Mouse (Mus musculus) midbrain, embryonic 14.5 days (tissue): ENCODE results near the gene Olfr1181. TPM values are rescaled to one million over a fixed set of nuclear protein-coding genes. Genes with fewer than 3 reads are reported as not detected.
"Not testable (repeated sequence)": the region's sequence is repeated elsewhere in the genome, so short reads cannot be mapped to it uniquely, and the experiment has no call there.

Experiments used
- ATAC-seq: fragments of 200-750 bp; cut with Nextera tagmentation; 2 replicates; pipeline ENCODE4 v1.8.0; 2017; ENCODE audit warnings: moderate number of reproducible peaks, moderate library complexity; ENCODE audit not compliant: low FRiP score, low TSS enrichment
- DNase-seq: peaks from one replicate; pipeline ENCODE4 v3.0.0-alpha.2; 2015
- H3K27ac ChIP-seq: fragments of 300-500 bp; sonication (generic); replicated peaks from 2 replicates; pipeline ENCODE4 v1.5.1; 2014; ENCODE audit warnings: mild to moderate bottlenecking, low read depth, low read length, moderate library complexity
- H3K27me3 ChIP-seq: fragments of 300-500 bp; sonication (generic); 2 replicates; pipeline ENCODE4 v1.6.1; 2014; ENCODE audit warnings: low read length, control low read depth, mixed read lengths; ENCODE audit not compliant: control insufficient read depth, insufficient read depth
- H3K36me3 ChIP-seq: fragments of 300-500 bp; sonication (generic); 2 replicates; pipeline ENCODE4 v1.6.1; 2014; ENCODE audit warnings: low read length, control low read depth; ENCODE audit not compliant: control insufficient read depth, insufficient read depth
- H3K4me1 ChIP-seq: fragments of 300-500 bp; sonication (generic); 2 replicates; pipeline ENCODE4 v1.6.1; 2014; ENCODE audit warnings: mild to moderate bottlenecking, antibody characterized with exemption, low read length, control low read depth; ENCODE audit not compliant: control insufficient read depth, insufficient read depth
- H3K4me2 ChIP-seq: fragments of 300-500 bp; sonication (generic); 2 replicates; pipeline ENCODE4 v1.6.1; 2014; ENCODE audit warnings: mild to moderate bottlenecking, low read length, moderate library complexity
- H3K4me3 ChIP-seq: fragments of 300-500 bp; sonication (generic); replicated peaks from 2 replicates; pipeline ENCODE4 v1.5.1; 2014; ENCODE audit warnings: low read depth, low read length
- H3K9ac ChIP-seq: fragments of 300-500 bp; sonication (generic); replicated peaks from 2 replicates; pipeline ENCODE4 v1.6.1; 2014; ENCODE audit warnings: mild to moderate bottlenecking, low read length, moderate library complexity
- H3K9me3 ChIP-seq: fragments of 300-500 bp; sonication (generic); 2 replicates; pipeline ENCODE4 v1.6.1; 2016; ENCODE audit warnings: low read length, control low read depth, mixed read lengths; ENCODE audit not compliant: control insufficient read depth
- WGBS: fragments of 180-500 bp; shearing (Covaris S2); extraction: QIAGEN DNeasy Blood & Tissue Kit; methylation state at CpG from one replicate; pipeline ENCODE4 v1.1.7; 2014; 5-methylcytosine and 5-hydroxymethylcytosine counted together
- polyA plus RNA-seq: library from polyadenylated mRNA; unstranded; fragments of >200 nt; fragmentation: Nextera tagmentation; extraction: Ambion mirVana; gene quantifications from 2 replicates; pipeline ENCODE4 v1.2.1, GENCODE M21; 2014

Gene Olfr1181
- polyA plus RNA-seq = not detected in 2 replicates

DNA sequence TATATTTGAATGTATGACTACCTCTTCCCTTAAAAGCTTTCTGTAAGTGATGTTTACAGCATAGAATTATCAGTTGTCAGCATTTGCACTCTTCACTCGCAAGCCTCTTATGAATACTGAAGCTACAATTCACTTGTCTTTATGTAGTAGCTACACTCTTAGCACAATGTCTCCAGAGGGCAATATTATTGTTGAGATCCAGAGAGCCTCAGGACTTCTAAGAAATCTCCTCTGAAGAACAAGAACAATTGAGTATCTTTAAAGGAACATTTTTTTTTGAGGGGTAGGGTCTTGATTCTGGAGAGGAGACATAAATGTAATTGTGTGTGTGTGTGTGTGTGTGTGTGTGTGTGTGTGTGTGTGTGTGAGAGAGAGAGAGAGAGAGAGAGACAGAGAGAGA, at the start of gene Olfr1181:
Gene Olfr1181 (minus strand): TSS at position 101 of the 400 bp plus-strand sequence.
- H3K9ac ChIP-seq = no peak within 1 kb of the TSS
- H3K27ac ChIP-seq = no peak within 1 kb of the TSS
- no peaks in the 10 kb centered on the region for H3K27me3 ChIP-seq
- no peaks in the 10 kb centered on the region for H3K4me1 ChIP-seq
- no peak within 1 kb of the TSS for H3K4me2 ChIP-seq
- H3K36me3 ChIP-seq = no peaks in the 10 kb centered on the region
- ATAC-seq (no peak), DNase-seq (no peak)
- H3K9me3 ChIP-seq = no peaks in the 10 kb centered on the region
- no peak within 1 kb of the TSS for H3K4me3 ChIP-seq
- 98% methylated on average over 1 of the region's 1 CpGs for WGBS

DNA sequence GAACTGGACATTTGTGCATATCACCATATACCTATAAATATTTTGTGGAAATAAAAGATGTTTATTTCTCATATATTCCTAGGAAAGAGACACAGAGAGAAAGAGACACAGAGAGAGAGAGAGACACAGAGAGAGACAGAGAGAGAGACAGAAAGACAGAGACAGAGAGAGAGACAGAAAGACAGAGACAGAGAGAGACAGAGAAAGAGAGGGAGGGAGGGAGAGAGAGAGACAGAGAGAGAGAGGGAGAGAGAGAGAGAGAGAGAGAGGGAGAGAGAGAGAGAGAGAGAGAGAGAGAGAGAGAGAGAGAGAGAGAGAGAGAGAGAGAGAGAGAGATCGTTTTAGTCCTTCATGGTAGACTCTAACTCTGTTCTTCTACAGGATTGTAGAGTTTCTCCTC, 28.6 kb upstream of the Olfr1181 start, which contains the start of gene Olfr1183:
Gene Olfr1183 (plus strand): TSS at position 301 of the 400 bp plus-strand sequence.
- not testable (repeated sequence) for ATAC-seq, H3K4me2 ChIP-seq, H3K9ac ChIP-seq, H3K36me3 ChIP-seq, H3K27me3 ChIP-seq, H3K9me3 ChIP-seq, DNase-seq, H3K4me1 ChIP-seq, H3K27ac ChIP-seq, H3K4me3 ChIP-seq
- WGBS = 95% methylated on average over 1 of the region's 1 CpGs

DNA sequence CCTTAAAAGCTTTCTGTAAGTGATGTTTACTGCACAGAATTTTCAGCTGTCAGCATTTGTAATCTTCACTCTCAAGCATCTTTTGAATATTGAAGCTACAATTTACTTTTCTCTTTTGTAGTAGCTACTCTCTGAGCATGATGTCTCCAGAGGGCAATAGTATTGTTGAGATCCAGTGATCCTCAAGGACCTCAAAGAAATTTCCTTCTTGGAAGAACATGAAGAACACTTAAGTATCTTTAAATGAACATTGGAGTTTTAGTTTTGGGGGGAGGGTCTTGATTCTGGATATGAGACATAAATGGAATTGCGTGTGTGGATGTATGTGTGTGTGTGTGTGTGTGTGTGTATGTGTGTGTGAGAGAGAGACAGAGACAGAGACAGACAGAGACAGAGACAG, 23.1 kb upstream of the Olfr1181 start, which contains the start of gene Gm13757:
Gene Gm13757 (minus strand): TSS at position 101 of the 400 bp plus-strand sequence.
- Histone ChIP-seq H3K27me3 (no peaks in the 10 kb centered on the region), H3K9me3 (no peaks in the 10 kb centered on the region)
- no peak for ATAC-seq

DNA sequence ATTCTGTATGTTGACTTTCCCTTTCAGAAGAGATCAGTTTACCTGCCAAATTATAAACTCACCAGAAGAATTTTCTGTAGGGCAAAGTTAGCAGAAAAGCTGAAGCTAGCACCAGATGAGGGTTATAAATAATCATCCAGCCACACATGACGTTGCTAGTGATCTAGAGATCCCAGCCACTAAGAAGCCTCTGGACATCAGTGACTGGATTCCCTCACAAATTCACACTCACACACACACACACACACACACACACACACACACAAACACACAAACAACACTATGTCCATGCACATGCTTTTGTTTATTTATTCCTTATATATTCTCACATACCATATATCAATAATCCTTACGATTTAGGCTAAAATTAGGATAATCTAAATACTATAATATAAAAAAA, 6.9 kb downstream of the Olfr1181 start, which contains the start of gene Olfr1180:
Gene Olfr1180 (minus strand): TSS at position 101 of the 400 bp plus-strand sequence.
- no peaks in the 10 kb centered on the region for H3K36me3 ChIP-seq
- no peak for DNase-seq
- ATAC-seq = no peak
- 81% methylated on average over 2 of the region's 2 CpGs for WGBS
- no peak within 1 kb of the TSS for H3K4me2 ChIP-seq
- H3K4me1 ChIP-seq = no peaks in the 10 kb centered on the region
- no peak within 1 kb of the TSS for H3K9ac ChIP-seq
- H3K9me3 ChIP-seq = no peaks in the 10 kb centered on the region
- H3K27ac ChIP-seq = no peak within 1 kb of the TSS
- H3K27me3 ChIP-seq = no peaks in the 10 kb centered on the region
- H3K4me3 ChIP-seq = no peak within 1 kb of the TSS

More for the DNA sequence above, 23.1 kb upstream of the Olfr1181 start, which contains the start of gene Gm13757:
- no peak within 1 kb of the TSS for H3K4me2 ChIP-seq
- H3K4me1 ChIP-seq = no peaks in the 10 kb centered on the region
- H3K27ac ChIP-seq = no peak within 1 kb of the TSS
- no peaks in the 10 kb centered on the region for H3K36me3 ChIP-seq
- no peak within 1 kb of the TSS for H3K4me3 ChIP-seq
- DNase-seq = no peak
- WGBS = 97% methylated on average over 1 of the region's 1 CpGs
- no peak within 1 kb of the TSS for H3K9ac ChIP-seq

DNA sequence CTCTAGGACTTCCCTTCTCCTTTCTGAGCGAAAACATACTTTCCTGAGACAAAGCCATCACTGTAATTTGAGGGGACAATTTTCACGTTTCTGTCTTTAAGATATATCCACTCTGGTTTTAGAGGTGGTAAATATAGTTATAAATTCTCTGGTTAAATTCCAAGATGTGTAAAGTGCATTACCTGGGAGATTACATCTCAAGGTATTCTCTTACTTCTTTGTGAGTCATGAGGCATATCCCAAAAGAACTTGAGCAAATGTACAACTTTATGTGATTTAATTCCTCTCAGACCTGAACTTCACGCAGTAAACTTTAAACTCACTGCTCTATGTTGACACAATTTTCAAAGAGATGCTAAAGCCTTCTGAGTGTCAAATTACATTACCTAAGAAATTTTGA, 19.6 kb downstream of the Olfr1181 start, which contains the start of gene Olfr1179:
Gene Olfr1179 (minus strand): TSS at position 101 of the 400 bp plus-strand sequence.
- 90% methylated on average over 3 of the region's 3 CpGs for WGBS
- no peak within 1 kb of the TSS for H3K4me2 ChIP-seq

DNA sequence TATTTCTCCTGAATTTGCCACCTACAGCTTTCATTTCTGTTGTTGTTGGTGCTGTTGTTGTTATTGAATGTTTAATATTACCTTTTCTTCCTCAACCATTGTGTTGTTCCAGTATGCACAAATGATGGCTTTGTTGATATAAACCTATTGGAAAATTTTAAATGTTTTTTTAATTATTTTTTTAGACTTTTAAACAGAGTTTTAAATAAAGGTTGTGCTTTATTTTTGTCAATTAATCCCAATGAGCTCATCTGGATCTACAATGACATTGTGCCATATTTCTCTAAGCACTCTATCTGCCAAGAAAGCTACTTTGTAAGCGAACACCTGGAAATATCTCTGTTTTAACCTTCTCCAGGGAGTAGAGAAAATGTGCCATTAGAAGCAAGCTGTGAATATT, 39.2 kb downstream of the Olfr1181 start, which contains the start of gene Olfr1178:
Gene Olfr1178 (plus strand): TSS at position 301 of the 400 bp plus-strand sequence.
- Histone ChIP-seq H3K4me2 (no peak within 1 kb of the TSS), H3K4me3 (no peak within 1 kb of the TSS), H3K36me3 (no peaks in the 10 kb centered on the region), H3K27me3 (no peaks in the 10 kb centered on the region), H3K4me1 (no peaks in the 10 kb centered on the region), H3K9me3 (no peaks in the 10 kb centered on the region), H3K27ac (no peak within 1 kb of the TSS), H3K9ac (no peak within 1 kb of the TSS)
- DNase-seq (no peak), ATAC-seq (no peak)
- 92% methylated on average over 1 of the region's 1 CpGs for WGBS

More for the DNA sequence above, 19.6 kb downstream of the Olfr1181 start, which contains the start of gene Olfr1179:
- no peak within 1 kb of the TSS for H3K27ac ChIP-seq
- H3K36me3 ChIP-seq = no peaks in the 10 kb centered on the region
- H3K27me3 ChIP-seq = no peaks in the 10 kb centered on the region
- no peaks in the 10 kb centered on the region for H3K4me1 ChIP-seq
- no peak for ATAC-seq
- DNase-seq = no peak
- H3K9ac ChIP-seq = no peak within 1 kb of the TSS
- no peak within 1 kb of the TSS for H3K4me3 ChIP-seq
- no peaks in the 10 kb centered on the region for H3K9me3 ChIP-seq

Other genes with a start within 250 kb of the Olfr1181 start
- gene Olfr1168, start 244.3 kb downstream of the Olfr1181 start, polyA plus RNA-seq = not detected in 2 replicates
- gene Olfr1170, start 197.8 kb downstream of the Olfr1181 start, polyA plus RNA-seq = not detected in 2 replicates
- not detected in 2 replicates for gene Olfr1173, start 146.3 kb downstream of the Olfr1181 start, polyA plus RNA-seq
- not detected in 2 replicates for gene Olfr1174-ps, start 111.0 kb downstream of the Olfr1181 start, polyA plus RNA-seq
- gene Olfr1175-ps, start 99.0 kb downstream of the Olfr1181 start, polyA plus RNA-seq = not detected in 2 replicates
- not detected in 2 replicates for gene Olfr1176, start 89.5 kb downstream of the Olfr1181 start, polyA plus RNA-seq
- gene Olfr1177-ps, start 79.7 kb downstream of the Olfr1181 start, polyA plus RNA-seq = not detected in 2 replicates
- not detected in 2 replicates for gene Olfr1178, start 39.1 kb downstream of the Olfr1181 start, polyA plus RNA-seq
- not detected in 2 replicates for gene Olfr1179, start 19.7 kb downstream of the Olfr1181 start, polyA plus RNA-seq
- not detected in 2 replicates for gene Olfr1180, start 7.0 kb downstream of the Olfr1181 start, polyA plus RNA-seq
- not detected in 2 replicates for gene Gm13757, start 23.0 kb upstream of the Olfr1181 start, polyA plus RNA-seq
- gene Olfr1183, start 28.7 kb upstream of the Olfr1181 start, polyA plus RNA-seq = not detected in 2 replicates
- not detected in 2 replicates for gene Olfr1184, start 57.4 kb upstream of the Olfr1181 start, polyA plus RNA-seq
- gene Olfr1185-ps1, start 67.1 kb upstream of the Olfr1181 start, polyA plus RNA-seq = not detected in 2 replicates
- not detected in 2 replicates for gene Olfr1186, start 92.4 kb upstream of the Olfr1181 start, polyA plus RNA-seq
- gene Olfr1188, start 130.8 kb upstream of the Olfr1181 start, polyA plus RNA-seq = not detected in 2 replicates
- gene Olfr1189, start 160.3 kb upstream of the Olfr1181 start, polyA plus RNA-seq = not detected in 2 replicates
- not detected in 2 replicates for gene Olfr1191-ps1, start 214.4 kb upstream of the Olfr1181 start, polyA plus RNA-seq
- not detected in 2 replicates for gene Olfr1192-ps1, start 222.3 kb upstream of the Olfr1181 start, polyA plus RNA-seq
- gene Olfr1193, start 249.5 kb upstream of the Olfr1181 start, polyA plus RNA-seq = not detected in 2 replicates